Mouse (Mus musculus): ENCODE measurements around the gene Spen.

- TF ChIP-seq CTCF (IDR thresholded peaks at IDR 0.05; ENCODE audit: insufficient read depth, low read depth, low read length) = no peak
- TF ChIP-seq POLR2A (IDR thresholded peaks at IDR 0.05; ENCODE audit: insufficient read depth, low read depth, low read length) = no peak
Observed at GRCm38 (mm10) chr4:141426796-141427745, 111.3 kb downstream of the Spen start.

Measured in olfactory bulb, adult 2 months (tissue).